Mouse (Mus musculus): ENCODE measurements at regions not wholly inside any gene's neighbourhood (a gene's known extent, or its start where the extent isn't known, plus 50 kb on each side); places are given as distances from the start of the nearest gene placed in this dataset.

DNA sequence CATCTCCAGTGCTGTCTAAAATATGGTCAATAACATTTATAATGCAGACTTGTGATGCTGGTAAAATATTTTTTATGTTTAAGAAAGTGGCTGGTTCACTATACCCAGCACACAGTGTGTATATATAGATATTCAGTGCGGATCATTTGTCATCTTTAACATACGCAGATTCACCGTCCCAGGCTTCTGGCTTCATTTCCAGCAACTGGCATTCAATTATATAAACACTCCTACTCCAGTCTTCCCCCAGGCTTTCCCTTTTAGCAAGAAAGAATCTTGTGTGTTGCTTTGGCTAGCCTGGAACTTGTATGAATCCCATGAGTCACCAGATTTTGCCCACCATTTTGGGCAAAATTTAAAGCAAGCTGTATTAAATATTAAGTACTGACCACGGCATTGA lies 260.8 kb upstream of the Stt3b start:
- TF ChIP-seq CTCF (IDR thresholded peaks at IDR 0.05; ENCODE audit: low read depth, low read length) (no peak), POLR2A (IDR thresholded peaks at IDR 0.05; ENCODE audit: insufficient read depth, low read length) (no peak), EP300 (IDR thresholded peaks at IDR 0.05; ENCODE audit: insufficient read depth, low read depth, low read length) (no peak)

Measured in ES-Bruce4 (cell line).